Mouse (Mus musculus): ENCODE data around the gene Myo6.

The Myo6 gene

DNA sequence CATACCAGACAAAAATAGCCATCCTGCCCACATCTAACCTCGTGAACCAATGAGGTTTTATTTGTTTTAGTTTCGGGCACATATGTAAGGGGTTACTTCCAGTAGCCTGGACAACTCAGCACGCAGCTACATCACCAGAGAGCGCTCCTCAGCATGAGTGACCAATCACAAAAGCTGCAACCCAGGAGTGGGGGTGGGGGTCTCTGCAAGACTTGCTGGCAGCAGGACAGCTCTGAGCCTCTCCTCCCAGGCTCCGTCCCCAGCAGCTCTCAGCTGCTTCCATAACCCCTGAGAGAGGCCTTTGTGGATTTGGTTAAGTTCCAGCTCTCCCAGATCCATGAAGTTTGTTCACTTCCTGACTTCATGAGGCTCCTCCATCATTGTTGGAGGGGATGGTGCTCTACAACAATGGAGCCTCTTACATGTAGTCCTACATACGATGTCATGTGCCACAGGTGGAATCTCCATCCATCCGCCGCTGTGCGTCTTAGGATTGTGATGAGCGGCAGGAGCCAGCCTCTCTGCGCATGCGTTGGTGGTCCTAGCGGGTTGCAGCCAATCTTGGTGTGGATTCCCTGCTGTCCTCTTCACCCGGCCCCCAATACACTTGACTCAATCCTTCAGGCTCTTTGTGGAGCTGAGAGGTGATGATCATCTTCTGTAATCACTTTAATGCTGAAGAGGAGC lies 37.7 kb downstream of the Myo6 start:
- TF ChIP-seq CTCF (conservative IDR thresholded peaks at IDR 0.05; ENCODE audit: low read length): no peak
- TF ChIP-seq POU5F1 (IDR thresholded peaks at IDR 0.05; ENCODE audit: borderline replicate concordance, low read length): no peak
- Histone ChIP-seq H3K4me3 (replicated peaks; ENCODE audit: low read length) (no peak overlapping the region), H3K36me3 (ENCODE audit: insufficient read depth, low read length) (no peaks in the 10 kb centered on the region), H3K27me3 (ENCODE audit: insufficient read depth, low read length) (no peaks in the 10 kb centered on the region), H3K4me1 (replicated peaks; ENCODE audit: low read depth, low read length) (peaks cover 7% of the 10 kb centered on the region; the same call in 1 of the 2 replicates), H3K9me3 (ENCODE audit: low read length) (no peaks in the 10 kb centered on the region)

GRCm38 (mm10) chr9:80208681-80209080 lies 43.9 kb downstream of the Myo6 start:
- Histone ChIP-seq H3K9me3 (ENCODE audit: low read length) (no peaks in the 10 kb centered on the region), H3K27me3 (ENCODE audit: insufficient read depth, low read length) (no peaks in the 10 kb centered on the region), H3K36me3 (ENCODE audit: insufficient read depth, low read length) (no peaks in the 10 kb centered on the region), H3K4me3 (replicated peaks; ENCODE audit: low read length) (no peak overlapping the region), H3K4me1 (replicated peaks; ENCODE audit: low read depth, low read length) (peaks cover 10% of the 10 kb centered on the region)
- TF ChIP-seq CTCF (conservative IDR thresholded peaks at IDR 0.05; ENCODE audit: low read length) (no peak), POU5F1 (IDR thresholded peaks at IDR 0.05; ENCODE audit: borderline replicate concordance, low read length) (no peak), NANOG (IDR thresholded peaks at IDR 0.05; ENCODE audit: borderline replicate concordance, low read length) (no peak)

DNA sequence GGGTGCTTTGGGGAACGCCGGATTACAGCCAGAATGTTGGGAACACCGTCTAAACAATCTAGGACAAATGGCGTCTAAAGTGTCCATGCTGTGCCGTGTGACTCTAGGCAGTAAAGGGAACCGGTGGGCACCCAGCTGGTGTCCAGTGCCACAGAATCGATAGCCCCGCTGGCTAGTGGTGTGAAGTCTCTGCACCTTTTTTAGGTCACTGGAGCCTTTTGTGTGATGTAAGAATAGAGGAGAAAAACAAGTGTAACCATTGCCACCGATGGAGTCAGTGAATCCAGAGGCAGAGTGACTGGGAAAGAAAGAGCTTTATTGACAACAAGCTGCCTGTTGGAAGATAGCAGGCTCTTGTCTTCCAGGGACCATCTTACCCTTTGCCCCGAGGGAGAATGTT lies 44.6 kb downstream of the Myo6 start:
- H3K4me3 ChIP-seq (replicated peaks; ENCODE audit: low read length): 0 out of 2 replicates have a peak overlapping the region, but pooled peaks have one; percentile 32
- H3K9me3 ChIP-seq (ENCODE audit: low read length): no peaks in the 10 kb centered on the region
- no peaks in the 10 kb centered on the region for H3K36me3 ChIP-seq (ENCODE audit: insufficient read depth, low read length)
- peaks cover 10% of the 10 kb centered on the region for H3K4me1 ChIP-seq (replicated peaks; ENCODE audit: low read depth, low read length)
- no peak for TF ChIP-seq POU5F1 (IDR thresholded peaks at IDR 0.05; ENCODE audit: borderline replicate concordance, low read length)
- no peaks in the 10 kb centered on the region for H3K27me3 ChIP-seq (ENCODE audit: insufficient read depth, low read length)

DNA sequence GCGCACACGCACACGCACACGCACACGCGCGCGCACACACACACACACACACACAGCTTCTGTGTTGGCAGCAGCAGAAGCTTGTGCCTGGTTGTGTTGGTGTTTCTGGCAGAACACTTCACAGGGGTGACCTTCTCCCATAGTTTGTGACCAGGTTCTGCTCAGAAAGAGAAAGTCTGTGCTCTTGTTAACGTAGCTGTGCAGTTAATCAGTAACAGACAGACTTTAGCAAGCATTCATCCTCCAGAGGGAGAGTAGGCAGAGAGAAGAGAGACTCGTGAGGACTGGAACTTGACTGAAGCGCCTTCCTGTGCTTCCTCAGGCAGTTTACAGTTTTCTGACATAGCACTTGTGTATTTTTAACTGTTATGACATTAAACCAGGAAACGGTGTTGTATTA lies 45.3 kb downstream of the Myo6 start:
- Histone ChIP-seq H3K27me3 (ENCODE audit: insufficient read depth, low read length) (no peaks in the 10 kb centered on the region), H3K4me3 (replicated peaks; ENCODE audit: low read length) (0 out of 2 replicates have a peak overlapping the region, but pooled peaks have one; percentile 32), H3K36me3 (ENCODE audit: insufficient read depth, low read length) (no peaks in the 10 kb centered on the region), H3K4me1 (replicated peaks; ENCODE audit: low read depth, low read length) (peaks cover 10% of the 10 kb centered on the region), H3K9me3 (ENCODE audit: low read length) (no peaks in the 10 kb centered on the region)
- TF ChIP-seq CTCF (conservative IDR thresholded peaks at IDR 0.05; ENCODE audit: low read length) (no peak), POU5F1 (IDR thresholded peaks at IDR 0.05; ENCODE audit: borderline replicate concordance, low read length) (no peak), NANOG (IDR thresholded peaks at IDR 0.05; ENCODE audit: borderline replicate concordance, low read length) (no peak)

- Histone ChIP-seq H3K9me3 (ENCODE audit: low read length) (no peaks in the 10 kb centered on the region), H3K4me3 (replicated peaks; ENCODE audit: low read length) (no peak overlapping the region)
- no peak for TF ChIP-seq POU5F1 (IDR thresholded peaks at IDR 0.05; ENCODE audit: borderline replicate concordance, low read length)
- no peak for TF ChIP-seq NANOG (IDR thresholded peaks at IDR 0.05; ENCODE audit: borderline replicate concordance, low read length)
- no peak for TF ChIP-seq CTCF (conservative IDR thresholded peaks at IDR 0.05; ENCODE audit: low read length)
Observed at GRCm38 (mm10) chr9:80213428-80213827, 48.6 kb downstream of the Myo6 start.

GRCm38 (mm10) chr9:80215502-80215901 lies 50.7 kb downstream of the Myo6 start:
- no peaks in the 10 kb centered on the region for H3K27me3 ChIP-seq (ENCODE audit: insufficient read depth, low read length)
- peaks cover 16% of the 10 kb centered on the region for H3K4me1 ChIP-seq (replicated peaks; ENCODE audit: low read depth, low read length)
- H3K36me3 ChIP-seq (ENCODE audit: insufficient read depth, low read length): no peaks in the 10 kb centered on the region
- no peaks in the 10 kb centered on the region for H3K9me3 ChIP-seq (ENCODE audit: low read length)
- H3K4me3 ChIP-seq (replicated peaks; ENCODE audit: low read length): no peak overlapping the region
- TF ChIP-seq POU5F1 (IDR thresholded peaks at IDR 0.05; ENCODE audit: borderline replicate concordance, low read length) (no peak), CTCF (conservative IDR thresholded peaks at IDR 0.05; ENCODE audit: low read length) (no peak), NANOG (IDR thresholded peaks at IDR 0.05; ENCODE audit: borderline replicate concordance, low read length) (no peak)

More at GRCm38 (mm10) chr9:80213428-80213827, 48.6 kb downstream of the Myo6 start:
- Histone ChIP-seq H3K27me3 (ENCODE audit: insufficient read depth, low read length) (no peaks in the 10 kb centered on the region), H3K4me1 (replicated peaks; ENCODE audit: low read depth, low read length) (peaks cover 27% of the 10 kb centered on the region), H3K36me3 (ENCODE audit: insufficient read depth, low read length) (no peaks in the 10 kb centered on the region)

DNA sequence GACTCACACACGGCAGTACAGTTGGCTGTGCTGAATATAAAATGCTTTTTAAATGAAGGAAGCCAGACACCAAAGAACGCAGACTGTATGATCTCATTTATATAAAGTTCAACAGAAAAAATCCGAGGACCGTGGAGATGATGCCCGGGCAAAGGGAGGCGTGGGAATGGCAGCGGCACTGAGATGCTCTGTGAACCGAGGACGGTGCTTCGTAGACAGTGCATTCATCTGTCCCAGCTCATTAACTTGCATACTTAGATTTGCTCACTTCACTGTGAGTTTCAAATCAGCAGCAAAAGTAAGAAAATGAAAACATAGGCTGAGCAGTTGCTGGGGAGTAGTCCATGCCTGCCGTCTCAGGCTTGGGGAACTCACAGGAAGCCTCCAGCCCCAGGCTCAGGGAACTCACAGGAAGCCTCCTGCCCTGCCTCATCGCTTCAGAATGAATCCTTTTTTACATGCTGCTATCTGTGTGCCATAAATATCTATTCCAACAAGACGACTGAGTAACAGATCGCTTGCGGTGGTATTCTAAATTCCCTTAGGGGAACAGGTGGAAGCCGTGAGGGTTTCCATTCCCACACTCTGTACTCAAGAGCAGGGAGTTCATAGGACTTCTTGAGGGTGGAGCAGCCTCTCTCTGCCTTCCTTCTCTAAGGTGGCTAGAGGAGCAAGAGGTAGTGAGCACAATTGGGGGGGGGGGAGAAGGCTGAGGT lies 52.1 kb downstream of the Myo6 start:
- H3K4me1 ChIP-seq (replicated peaks; ENCODE audit: low read depth, low read length): peaks cover 16% of the 10 kb centered on the region
- no peaks in the 10 kb centered on the region for H3K36me3 ChIP-seq (ENCODE audit: insufficient read depth, low read length)
- no peaks in the 10 kb centered on the region for H3K27me3 ChIP-seq (ENCODE audit: insufficient read depth, low read length)
- H3K4me3 ChIP-seq (replicated peaks; ENCODE audit: low read length): peak overlapping the region; percentile 24; the same call in 1 of the 2 replicates
- no peaks in the 10 kb centered on the region for H3K9me3 ChIP-seq (ENCODE audit: low read length)
- no peak for TF ChIP-seq NANOG (IDR thresholded peaks at IDR 0.05; ENCODE audit: borderline replicate concordance, low read length)
- no peak for TF ChIP-seq CTCF (conservative IDR thresholded peaks at IDR 0.05; ENCODE audit: low read length)
- TF ChIP-seq POU5F1 (IDR thresholded peaks at IDR 0.05; ENCODE audit: borderline replicate concordance, low read length): no peak

- Histone ChIP-seq H3K4me3 (replicated peaks; ENCODE audit: low read length) (no peak overlapping the region), H3K9me3 (ENCODE audit: low read length) (no peaks in the 10 kb centered on the region), H3K4me1 (replicated peaks; ENCODE audit: low read depth, low read length) (peaks cover 16% of the 10 kb centered on the region), H3K36me3 (ENCODE audit: insufficient read depth, low read length) (no peaks in the 10 kb centered on the region), H3K27me3 (ENCODE audit: insufficient read depth, low read length) (no peaks in the 10 kb centered on the region)
- TF ChIP-seq POU5F1 (IDR thresholded peaks at IDR 0.05; ENCODE audit: borderline replicate concordance, low read length): no peak
- TF ChIP-seq NANOG (IDR thresholded peaks at IDR 0.05; ENCODE audit: borderline replicate concordance, low read length): no peak
- TF ChIP-seq CTCF (conservative IDR thresholded peaks at IDR 0.05; ENCODE audit: low read length): no peak
Observed at GRCm38 (mm10) chr9:80218718-80219117, 53.9 kb downstream of the Myo6 start.
